Mouse (Mus musculus) limb, embryonic 14.5 days (tissue): ENCODE measurements at regions not wholly inside any gene's neighbourhood (a gene's known extent, or its start where the extent isn't known, plus 50 kb on each side); places are given as distances from the start of the nearest gene placed in this dataset.

Experiments
- ATAC-seq: fragments of 200-750 bp; cut with Nextera tagmentation; 2 replicates; pipeline ENCODE4 v1.8.0; 2017; ENCODE audit warnings: low read depth, moderate number of reproducible peaks, moderate TSS enrichment; ENCODE audit not compliant: low FRiP score
- DNase-seq: peaks from one replicate; pipeline ENCODE4 v3.0.0-alpha.2; 2015; ENCODE audit warnings: low spot score
- H3K27ac ChIP-seq: fragments of 300-500 bp; sonication (generic); replicated peaks from 2 replicates; pipeline ENCODE4 v1.5.1; 2014; ENCODE audit warnings: low read depth, mild to moderate bottlenecking, low read length, moderate library complexity, mixed read lengths
- H3K27me3 ChIP-seq: fragments of 300-500 bp; sonication (generic); 2 replicates; pipeline ENCODE4 v1.6.1; 2014; ENCODE audit warnings: low read length, mixed read lengths; ENCODE audit not compliant: control insufficient read depth, insufficient read depth
- H3K36me3 ChIP-seq: fragments of 300-500 bp; sonication (generic); 2 replicates; pipeline ENCODE4 v1.6.1; 2014; ENCODE audit warnings: mild to moderate bottlenecking, low read length, moderate library complexity, mixed read lengths; ENCODE audit not compliant: control insufficient read depth, insufficient read depth
- H3K4me1 ChIP-seq: fragments of 300-500 bp; sonication (generic); 2 replicates; pipeline ENCODE4 v1.6.1; 2014; ENCODE audit warnings: antibody characterized with exemption, low read length, mixed read lengths; ENCODE audit not compliant: control insufficient read depth, insufficient read depth
- H3K4me2 ChIP-seq: fragments of 300-500 bp; sonication (generic); replicated peaks from 2 replicates; pipeline ENCODE4 v1.6.1; 2014; ENCODE audit warnings: low read depth, mild to moderate bottlenecking, low read length, moderate library complexity; ENCODE audit not compliant: severe bottlenecking
- H3K4me3 ChIP-seq: fragments of 300-500 bp; sonication (generic); replicated peaks from 2 replicates; pipeline ENCODE4 v1.5.1; 2014; ENCODE audit warnings: low read length
- H3K9ac ChIP-seq: fragments of 300-500 bp; sonication (generic); 2 replicates; pipeline ENCODE4 v1.6.1; 2014; ENCODE audit warnings: mild to moderate bottlenecking, low read depth, low read length, moderate library complexity; ENCODE audit not compliant: severe bottlenecking
- H3K9me3 ChIP-seq: fragments of 300-500 bp; sonication (generic); 2 replicates; pipeline ENCODE4 v1.6.1; 2016; ENCODE audit warnings: low read length; ENCODE audit not compliant: control insufficient read depth
- POLR2A ChIP-seq: fragments of 200-500 bp; IDR thresholded peaks from 2 replicates; pipeline ENCODE4 v1.8.0; 2012; ENCODE audit warnings: inconsistent platforms, mild to moderate bottlenecking, moderate library complexity, borderline replicate concordance; ENCODE audit not compliant: insufficient read depth, insufficient read length; ENCODE audit errors: extremely low read depth
- WGBS: fragments of 180-500 bp; shearing (Covaris S2); extraction: QIAGEN DNeasy Blood & Tissue Kit; methylation state at CpG from one replicate; pipeline ENCODE4 v1.1.7; 2014; 5-methylcytosine and 5-hydroxymethylcytosine counted together

DNA sequence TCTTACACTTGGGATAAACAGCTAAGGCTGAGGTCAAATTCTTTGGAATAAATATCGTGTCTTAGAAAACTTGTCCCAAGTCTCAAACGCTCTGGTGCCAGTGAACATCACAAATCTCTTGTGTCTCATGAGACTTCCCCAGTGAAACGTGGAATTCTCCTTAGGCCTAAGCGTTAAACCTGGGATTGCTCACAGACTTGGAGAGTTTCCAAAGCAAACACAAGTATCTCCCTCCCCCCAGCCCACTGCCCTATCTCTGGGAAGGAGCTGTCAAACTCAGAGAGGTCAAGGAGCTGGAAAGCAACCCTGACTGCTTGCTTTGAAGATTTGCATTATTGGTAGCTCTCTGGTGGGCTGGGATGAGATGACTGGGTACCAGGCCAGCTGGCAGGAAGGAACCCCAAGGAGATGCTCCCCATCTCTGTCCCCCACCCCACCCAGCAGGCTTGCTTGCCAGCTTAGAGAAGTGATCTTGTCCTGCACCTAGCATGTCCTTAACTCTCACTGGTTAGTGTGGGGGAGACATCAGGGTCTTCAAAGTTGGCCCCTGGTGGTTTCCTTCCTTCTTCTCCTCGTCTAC is 219.1 kb downstream of the Fam43a start:
- Histone ChIP-seq H3K36me3 (no peaks in the 10 kb centered on the region), H3K27ac (no peak overlapping the region), H3K4me3 (no peak overlapping the region), H3K9me3 (no peaks in the 10 kb centered on the region), H3K4me2 (no peak overlapping the region), H3K4me1 (peaks cover 23% of the 10 kb centered on the region), H3K9ac (no peak overlapping the region), H3K27me3 (no peaks in the 10 kb centered on the region)
- TF ChIP-seq POLR2A, result no peak
- 37% methylated on average over 5 of the region's 5 CpGs for WGBS
- no peak for DNase-seq
- no peak for ATAC-seq

DNA sequence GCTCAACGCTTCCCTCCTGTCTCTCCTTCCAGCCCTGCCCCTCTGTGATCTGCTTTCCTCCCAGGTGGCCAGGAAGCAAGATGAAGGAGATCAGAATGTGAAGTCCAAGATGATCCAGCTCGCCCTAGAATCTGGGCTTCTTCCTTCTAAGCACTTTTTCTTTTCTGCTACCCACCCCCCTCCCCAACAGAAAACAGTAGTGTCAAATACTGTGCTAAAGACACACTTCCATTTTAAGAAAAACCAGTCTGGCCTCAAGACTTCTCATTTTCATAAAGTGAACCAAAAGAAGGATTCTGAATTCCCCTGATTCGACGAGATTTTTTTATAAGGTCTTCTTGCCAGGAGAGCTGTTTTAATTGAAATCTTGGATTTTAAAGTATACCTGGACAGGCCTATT is 219.8 kb downstream of the Fam43a start:
- WGBS, result 74% methylated on average over 4 of the region's 4 CpGs
- no peaks in the 10 kb centered on the region for H3K27me3 ChIP-seq
- no peak for ATAC-seq
- H3K36me3 ChIP-seq, result no peaks in the 10 kb centered on the region
- H3K4me1 ChIP-seq, result peaks cover 23% of the 10 kb centered on the region
- H3K9me3 ChIP-seq, result no peaks in the 10 kb centered on the region
- H3K9ac ChIP-seq, result no peak overlapping the region
- no peak overlapping the region for H3K27ac ChIP-seq
- no peak overlapping the region for H3K4me2 ChIP-seq
- no peak for TF ChIP-seq POLR2A
- DNase-seq, result no peak
- H3K4me3 ChIP-seq, result no peak overlapping the region

DNA sequence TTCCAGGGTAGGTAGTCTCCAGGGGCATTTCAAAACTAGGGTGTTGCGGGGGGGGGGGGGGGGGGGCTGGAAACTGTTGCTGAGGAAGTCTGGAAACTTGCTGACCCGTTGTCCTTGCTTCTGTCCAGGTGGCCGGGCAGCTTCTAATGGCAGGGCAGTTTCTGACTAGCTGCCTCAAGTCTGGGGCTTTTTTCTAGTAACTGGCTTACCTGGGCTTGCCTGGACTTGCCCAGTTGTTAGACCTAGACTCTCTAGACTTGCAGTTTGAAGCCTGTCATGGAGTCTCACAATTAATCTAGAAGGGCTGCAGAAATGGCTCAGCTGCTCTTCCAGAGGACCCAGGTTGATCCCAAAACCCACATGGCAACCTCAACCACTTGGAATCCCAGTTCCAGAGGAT is 220.7 kb downstream of the Fam43a start:
- no peak for ATAC-seq
- Histone ChIP-seq H3K9ac (no peak overlapping the region), H3K9me3 (no peaks in the 10 kb centered on the region), H3K27me3 (no peaks in the 10 kb centered on the region), H3K4me1 (peaks cover 23% of the 10 kb centered on the region), H3K4me3 (no peak overlapping the region), H3K36me3 (no peaks in the 10 kb centered on the region), H3K27ac (0 out of 2 replicates have a peak overlapping the region, but pooled peaks have one; percentile 62), H3K4me2 (no peak overlapping the region)
- no peak for TF ChIP-seq POLR2A
- DNase-seq, result no peak
- 91% methylated on average over 2 of the region's 3 CpGs for WGBS

DNA sequence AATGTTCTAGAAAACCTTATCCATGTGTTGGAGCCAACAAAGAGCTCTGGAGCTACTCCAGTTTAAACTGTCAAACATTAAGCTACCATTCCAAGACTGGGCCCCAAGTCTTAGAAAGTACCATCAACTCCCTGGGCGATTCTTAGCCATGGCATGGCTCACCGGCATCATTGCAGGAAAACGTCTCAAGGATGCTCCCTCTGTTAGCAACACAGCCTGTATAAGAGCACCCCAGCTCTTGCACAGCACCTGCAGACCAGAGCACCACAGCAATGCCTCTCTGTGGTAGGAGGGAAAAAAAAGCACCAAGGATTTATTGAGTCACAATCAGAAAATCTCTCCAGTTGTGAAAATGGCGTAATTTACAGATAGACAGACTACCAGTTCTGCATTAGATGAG is 221.2 kb downstream of the Fam43a start:
- Histone ChIP-seq H3K4me3 (no peak overlapping the region), H3K9me3 (no peaks in the 10 kb centered on the region), H3K27me3 (no peaks in the 10 kb centered on the region), H3K27ac (0 out of 2 replicates have a peak overlapping the region, but pooled peaks have one; percentile 62), H3K4me1 (peaks cover 23% of the 10 kb centered on the region), H3K9ac (no peak overlapping the region), H3K36me3 (no peaks in the 10 kb centered on the region), H3K4me2 (no peak overlapping the region)
- no peak for TF ChIP-seq POLR2A
- no peak for ATAC-seq
- DNase-seq, result no peak
- 72% methylated on average over 4 of the region's 4 CpGs for WGBS

DNA sequence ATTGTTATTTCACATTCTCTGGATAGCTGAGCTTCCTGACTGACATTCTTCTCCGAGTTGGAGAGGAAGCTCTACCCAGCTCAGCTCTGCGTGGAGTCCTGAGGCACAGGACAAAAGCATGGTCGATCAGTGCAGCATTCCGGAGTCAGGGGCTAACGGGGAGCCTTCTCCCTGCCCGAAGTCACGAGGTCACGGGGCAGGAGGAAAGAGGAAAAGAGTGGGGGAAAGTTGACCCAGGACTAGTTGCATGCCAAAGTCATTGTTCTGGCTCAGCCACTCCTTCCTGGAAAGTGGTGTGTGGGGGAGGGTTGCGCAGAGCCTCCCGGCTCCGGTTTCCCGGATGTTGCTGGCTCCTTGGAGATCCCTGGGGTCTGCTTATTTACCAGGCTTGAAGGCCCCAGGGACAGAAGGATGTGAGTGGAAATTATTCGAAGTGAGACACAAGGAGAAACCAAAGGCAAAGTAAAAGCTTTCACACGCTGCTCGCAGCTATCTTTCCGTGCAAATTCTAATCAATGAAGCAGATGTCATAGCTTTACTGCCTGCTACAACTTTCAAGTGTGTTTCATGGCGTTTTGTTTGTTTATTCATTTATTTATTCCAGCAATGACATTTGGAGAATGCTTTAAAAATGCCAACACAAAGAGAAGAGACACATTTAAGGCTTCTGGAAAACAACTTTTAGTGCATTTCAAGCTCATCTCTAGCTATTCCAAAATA is 221.8 kb downstream of the Fam43a start:
- peak overlapping the region; percentile 37 for H3K9ac ChIP-seq
- H3K4me2 ChIP-seq, result peak overlapping the region; percentile 43
- no peak for TF ChIP-seq POLR2A
- peaks cover 26% of the 10 kb centered on the region for H3K4me1 ChIP-seq
- no peaks in the 10 kb centered on the region for H3K9me3 ChIP-seq
- peak overlapping the region; percentile 62 for H3K27ac ChIP-seq
- ATAC-seq (peak; percentile 78; the same call in 1 of the 2 replicates), DNase-seq (peak; percentile 71)
- WGBS, result 11% methylated on average over 17 of the region's 17 CpGs
- no peaks in the 10 kb centered on the region for H3K36me3 ChIP-seq
- H3K4me3 ChIP-seq, result peak overlapping the region; percentile 14
- no peaks in the 10 kb centered on the region for H3K27me3 ChIP-seq
